ENCODE assay signal across 9 mouse cellular contexts in the genomic region with DNA sequence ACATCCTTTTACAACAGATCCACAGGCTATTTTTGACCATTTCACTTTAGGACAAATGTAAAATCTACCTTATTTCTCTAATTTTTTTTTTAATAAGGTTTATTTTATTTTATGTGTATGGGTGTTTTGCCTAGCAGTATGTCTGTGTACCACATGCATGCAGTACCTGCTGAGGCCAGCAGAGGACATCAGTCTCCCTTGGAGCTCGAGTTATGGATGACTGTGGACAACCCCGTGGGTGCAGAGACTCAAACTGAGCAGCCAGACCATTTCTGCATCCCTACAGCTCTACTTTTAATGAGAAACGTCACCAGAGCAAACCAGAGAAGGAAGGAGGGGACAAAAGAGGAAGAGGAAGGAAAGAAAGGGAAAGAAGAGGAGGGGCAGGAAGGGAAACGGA.
DNase-seq lines count a peak whose midpoint lies in the region; ATAC-seq lines count a peak whose summit lies in the region.
"Had no signal": no experiment of that assay in that cellular context is flagged by ENCODE, and none has a peak within 500 bp of the region (broad histone marks: within the 10 kb centered on the region; RNA-seq: fewer than 3 reads in every experiment).

No protein-coding gene starts in this region.

- DNase-seq in kidney, adult 9 months: peak; percentile 57
- DNase-seq in kidney, adult 11 months: no peak
- peak; percentile 80 for DNase-seq in ES-CJ7 (ENCODE audit: low read depth, low spot score)
- DNase-seq in retina, embryonic 14.5 days (ENCODE audit: low spot score): peak; percentile 6
- no peak for DNase-seq in MN1 (ENCODE audit: low spot score)
- DNase-seq in cerebellum, adult 18-20 months: no peak
- DNase-seq: cerebellum, adult 9-11 months had no signal

- peak; percentile 42; the same call in 1 of the 2 replicates for ATAC-seq in common myeloid progenitor, adult 5-6 weeks (replicated peaks; ENCODE audit: low read depth, poor library complexity, severe bottlenecking)
- ATAC-seq in erythroblast, adult 5-6 weeks (replicated peaks; ENCODE audit: low FRiP score, poor library complexity, severe bottlenecking): no peak

Comparison
In these comparisons a context has a peak if more than half of its experiments do, and no peak if none do; other contexts are left out.
1. DNase-seq: peak in kidney, adult 9 months (single experiment), ES-CJ7 (single experiment) and retina, embryonic 14.5 days (single experiment); none in kidney, adult 11 months (single experiment), MN1 (single experiment) and cerebellum, adult 18-20 months (0 of 2).